Mouse (Mus musculus) neural tube, embryonic 14.5 days (tissue): ENCODE data around the gene Tmem143. TPM values are rescaled to one million over a fixed set of nuclear protein-coding genes. Genes with fewer than 3 reads are reported as not detected.
"Not testable (repeated sequence)": the region's sequence is repeated elsewhere in the genome, so short reads cannot be mapped to it uniquely, and the experiment has no call there.

Source experiments
- ATAC-seq: fragments of 200-750 bp; cut with Nextera tagmentation; 2 replicates; pipeline ENCODE4 v1.8.0; 2017; ENCODE audit warnings: low read depth, mild to moderate bottlenecking, moderate TSS enrichment, moderate library complexity
- H3K27ac ChIP-seq: fragments of 300-500 bp; sonication (generic); 2 replicates; pipeline ENCODE4 v1.5.1; 2014; ENCODE audit warnings: low read depth, mild to moderate bottlenecking, control low read depth, low read length, moderate library complexity, mixed read lengths
- H3K27me3 ChIP-seq: fragments of 300-500 bp; sonication (generic); 2 replicates; pipeline ENCODE4 v1.6.1; 2014; ENCODE audit warnings: low read length; ENCODE audit not compliant: control insufficient read depth, insufficient read depth
- H3K36me3 ChIP-seq: fragments of 300-500 bp; sonication (generic); 2 replicates; pipeline ENCODE4 v1.6.1; 2014; ENCODE audit warnings: low read length, mixed read lengths; ENCODE audit not compliant: control insufficient read depth, insufficient read depth
- H3K4me1 ChIP-seq: fragments of 300-500 bp; sonication (generic); 2 replicates; pipeline ENCODE4 v1.6.1; 2014; ENCODE audit warnings: low read length; ENCODE audit not compliant: control insufficient read depth, insufficient read depth
- H3K4me2 ChIP-seq: fragments of 300-500 bp; sonication (generic); 2 replicates; pipeline ENCODE4 v1.6.1; 2014; ENCODE audit warnings: mild to moderate bottlenecking, low read depth, low read length, control low read depth
- H3K4me3 ChIP-seq: fragments of 300-500 bp; sonication (generic); 2 replicates; pipeline ENCODE4 v1.5.1; 2014; ENCODE audit warnings: low read depth, low read length, control low read depth, mixed read lengths
- H3K9ac ChIP-seq: fragments of 300-500 bp; sonication (generic); replicated peaks from 2 replicates; pipeline ENCODE4 v1.6.1; 2014; ENCODE audit warnings: low read depth, mild to moderate bottlenecking, control low read depth, low read length, mixed read lengths
- H3K9me3 ChIP-seq: fragments of 300-500 bp; sonication (generic); 2 replicates; pipeline ENCODE4 v1.6.1; 2016; ENCODE audit warnings: low read length; ENCODE audit not compliant: control insufficient read depth
- WGBS: fragments of 180-500 bp; shearing (Covaris S2); extraction: QIAGEN DNeasy Blood & Tissue Kit; methylation state at CpG from one replicate; pipeline ENCODE4 v1.1.7; 2014; 5-methylcytosine and 5-hydroxymethylcytosine counted together
- polyA plus RNA-seq: library from polyadenylated mRNA; unstranded; fragments of >200 nt; fragmentation: Nextera tagmentation; extraction: Ambion mirVana; gene quantifications from 2 replicates; pipeline ENCODE4 v1.2.1, GENCODE M21; 2014

Gene Tmem143
- polyA plus RNA-seq, 1 experiment from 2014 or later = 4.8 TPM

DNA sequence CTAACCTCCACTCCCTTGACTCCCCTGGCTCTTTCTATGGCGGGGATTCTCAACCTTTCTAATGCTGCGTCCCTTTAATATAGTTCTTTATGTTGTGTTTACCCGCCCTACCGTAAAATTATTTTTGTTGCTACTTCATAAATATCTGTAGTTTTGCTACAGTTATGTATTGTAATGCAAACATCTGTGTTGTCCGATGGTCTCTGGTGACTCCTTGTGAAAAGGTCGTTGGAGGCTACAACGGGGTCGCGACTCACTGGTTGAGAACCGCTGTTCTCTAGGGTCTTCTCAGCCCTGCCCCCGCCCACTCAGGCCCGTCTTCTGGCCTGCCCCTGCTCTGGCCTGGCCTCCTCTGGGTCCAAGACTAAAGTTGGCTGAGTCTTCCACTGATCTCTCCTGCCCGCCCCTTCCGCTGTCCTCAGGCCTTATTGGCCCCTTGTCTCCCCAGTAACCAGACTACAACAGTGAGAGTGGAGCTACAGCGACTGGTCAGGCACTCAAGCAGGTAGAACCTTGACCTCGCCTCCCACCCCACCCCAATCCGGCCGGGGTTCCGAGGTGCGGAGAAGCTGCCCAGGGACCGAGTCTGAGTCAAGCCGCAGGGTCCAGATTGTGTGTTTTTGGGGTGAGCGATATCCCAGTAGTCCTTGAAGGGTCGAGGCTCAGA, 27.2 kb downstream of the Tmem143 start, which contains the start of gene Ccdc114:
TSS of gene Ccdc114 (plus strand) at position 311 of the 667 bp plus-strand sequence.
- Histone ChIP-seq H3K9me3 (no peaks in the 10 kb centered on the region), H3K36me3 (no peaks in the 10 kb centered on the region), H3K9ac (peak within 1 kb of the TSS; percentile 46), H3K4me1 (0 out of 2 replicates have a peak, but pooled peaks cover 5% of the 10 kb centered on the region), H3K4me2 (peak within 1 kb of the TSS; percentile 68), H3K27ac (peak within 1 kb of the TSS; percentile 79), H3K27me3 (0 out of 2 replicates have a peak, but pooled peaks cover 2% of the 10 kb centered on the region), H3K4me3 (peak within 1 kb of the TSS; percentile 44)
- WGBS = 6% methylated on average over 24 of the region's 24 CpGs
- ATAC-seq = peak; percentile 26

DNA sequence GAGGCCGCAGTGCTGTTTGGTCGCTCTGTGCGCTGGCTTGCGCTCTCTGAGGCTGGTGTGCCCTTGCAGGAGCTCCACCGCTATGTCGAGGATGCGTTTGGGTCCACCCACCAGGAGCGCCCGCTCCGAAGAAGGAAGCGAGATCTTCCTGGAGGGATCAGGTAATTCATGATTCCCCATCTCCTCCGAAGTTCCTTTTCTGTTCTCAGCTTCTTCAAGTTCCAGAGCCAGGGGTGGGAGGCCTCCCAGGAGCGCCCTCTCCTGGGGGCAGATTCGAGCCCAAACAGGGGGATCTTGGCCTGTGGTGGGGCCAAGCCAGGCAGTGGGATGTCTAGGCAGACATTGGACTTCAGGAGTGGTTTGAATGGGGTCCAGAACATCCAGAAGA, 27.7 kb downstream of the Tmem143 start:
- ATAC-seq = no peak
- H3K9ac ChIP-seq = no peak overlapping the region
- 0 out of 2 replicates have a peak, but pooled peaks cover 5% of the 10 kb centered on the region for H3K4me1 ChIP-seq
- no peaks in the 10 kb centered on the region for H3K36me3 ChIP-seq
- no peaks in the 10 kb centered on the region for H3K9me3 ChIP-seq
- WGBS = 11% methylated on average over 14 of the region's 14 CpGs
- H3K27ac ChIP-seq = no peak overlapping the region
- H3K27me3 ChIP-seq = 0 out of 2 replicates have a peak, but pooled peaks cover 2% of the 10 kb centered on the region
- H3K4me2 ChIP-seq = peak overlapping the region; percentile 68
- H3K4me3 ChIP-seq = peak overlapping the region; percentile 6; the same call in 1 of the 2 replicates

DNA sequence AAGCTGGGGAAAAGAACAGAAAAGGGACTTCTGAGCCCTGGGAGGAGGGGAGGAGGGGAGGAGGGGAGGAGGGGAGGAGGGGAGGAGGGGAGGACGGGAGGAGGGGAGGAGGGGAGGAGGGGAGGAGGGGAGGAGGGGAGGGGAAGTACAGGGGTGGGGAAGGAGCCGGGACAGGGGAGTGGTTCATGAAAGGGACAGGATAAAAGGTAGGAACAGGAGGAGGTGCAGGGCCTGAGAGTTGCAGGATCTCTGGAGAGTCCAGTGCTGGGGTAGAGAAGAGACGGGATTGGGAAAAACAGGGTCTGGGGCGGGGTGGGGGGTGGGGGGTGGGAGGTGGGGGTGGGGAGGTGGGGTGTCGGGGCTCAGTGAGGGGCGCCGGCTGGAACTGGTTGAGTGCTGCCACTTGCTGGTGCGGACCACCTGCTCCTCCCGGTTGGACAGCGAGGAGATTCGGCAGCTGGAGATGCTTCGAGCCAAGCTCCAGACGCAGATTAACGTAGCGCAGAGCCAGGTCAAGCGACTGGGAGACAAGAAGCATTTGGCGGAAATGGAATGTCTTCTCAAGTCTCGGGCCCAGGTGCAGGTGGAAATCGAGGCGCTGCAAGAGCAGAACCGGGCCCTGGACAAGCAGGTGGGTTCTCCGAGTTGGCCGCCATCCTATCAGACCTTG, 32.0 kb downstream of the Tmem143 start:
- Histone ChIP-seq H3K9me3 (no peaks in the 10 kb centered on the region), H3K9ac (no peak overlapping the region), H3K27me3 (no peaks in the 10 kb centered on the region), H3K4me2 (no peak overlapping the region), H3K27ac (no peak overlapping the region), H3K4me3 (no peak overlapping the region), H3K36me3 (no peaks in the 10 kb centered on the region), H3K4me1 (no peaks in the 10 kb centered on the region)
- ATAC-seq = no peak
- WGBS = 17% methylated on average over 22 of the region's 23 CpGs

DNA sequence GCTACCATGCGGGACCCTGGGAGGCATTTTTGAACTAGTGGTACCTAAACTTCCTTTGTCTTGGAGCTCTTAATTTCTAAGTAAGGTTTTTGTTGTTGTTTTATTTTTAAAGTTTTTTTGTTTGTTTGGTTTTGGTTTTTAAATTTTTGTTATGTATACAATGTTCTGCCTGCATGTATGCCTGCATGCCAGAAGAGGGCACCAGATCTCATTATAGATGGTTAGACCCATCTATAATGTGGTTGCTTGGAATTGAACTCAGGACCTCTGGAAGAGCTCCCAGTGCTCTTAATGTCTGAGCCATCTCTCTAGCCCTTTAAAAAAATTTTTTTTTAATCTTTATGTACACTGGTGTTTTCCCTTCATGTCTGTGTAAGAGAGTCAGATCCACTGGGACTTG, 32.9 kb downstream of the Tmem143 start:
- ATAC-seq = no peak
- Histone ChIP-seq H3K4me3 (no peak overlapping the region), H3K36me3 (no peaks in the 10 kb centered on the region), H3K27me3 (no peaks in the 10 kb centered on the region), H3K9me3 (no peaks in the 10 kb centered on the region), H3K9ac (no peak overlapping the region), H3K27ac (no peak overlapping the region), H3K4me1 (no peaks in the 10 kb centered on the region), H3K4me2 (no peak overlapping the region)
- 94% methylated on average over 1 of the region's 1 CpGs for WGBS

DNA sequence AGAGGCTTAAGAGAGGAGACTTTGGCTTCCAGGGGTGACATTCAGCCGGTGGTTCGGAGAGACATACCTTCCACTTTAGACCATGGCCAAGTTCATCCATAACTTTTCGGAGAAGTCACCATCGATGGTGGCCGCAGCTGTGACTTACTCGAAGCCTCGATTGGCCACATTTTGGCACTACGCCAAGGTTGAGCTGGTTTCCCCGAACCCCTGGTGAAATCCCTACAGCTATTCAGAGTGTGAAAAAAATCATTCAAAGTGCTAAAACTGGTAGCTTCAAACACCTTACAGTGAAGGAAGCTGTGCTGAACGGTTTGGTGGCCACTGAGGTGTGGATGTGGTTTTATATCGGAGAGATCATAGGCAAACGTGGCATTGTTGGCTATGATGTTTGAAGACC, 37.0 kb downstream of the Tmem143 start:
- H3K27ac ChIP-seq, H3K9me3 ChIP-seq, H3K4me3 ChIP-seq, H3K27me3 ChIP-seq, H3K4me2 ChIP-seq, H3K36me3 ChIP-seq, H3K4me1 ChIP-seq, H3K9ac ChIP-seq, ATAC-seq: not testable (repeated sequence)
- WGBS = 87% methylated on average over 12 of the region's 12 CpGs

GRCm38 (mm10) chr7:45935114-45935513, 38.4 kb downstream of the Tmem143 start:
- Histone ChIP-seq H3K4me3 (no peak overlapping the region), H3K36me3 (no peaks in the 10 kb centered on the region), H3K27ac (no peak overlapping the region), H3K27me3 (no peaks in the 10 kb centered on the region), H3K9me3 (no peaks in the 10 kb centered on the region), H3K9ac (no peak overlapping the region), H3K4me1 (no peaks in the 10 kb centered on the region), H3K4me2 (no peak overlapping the region)
- peak; percentile 73; the same call in 1 of the 2 replicates for ATAC-seq
- 29% methylated on average over 7 of the region's 7 CpGs for WGBS

DNA sequence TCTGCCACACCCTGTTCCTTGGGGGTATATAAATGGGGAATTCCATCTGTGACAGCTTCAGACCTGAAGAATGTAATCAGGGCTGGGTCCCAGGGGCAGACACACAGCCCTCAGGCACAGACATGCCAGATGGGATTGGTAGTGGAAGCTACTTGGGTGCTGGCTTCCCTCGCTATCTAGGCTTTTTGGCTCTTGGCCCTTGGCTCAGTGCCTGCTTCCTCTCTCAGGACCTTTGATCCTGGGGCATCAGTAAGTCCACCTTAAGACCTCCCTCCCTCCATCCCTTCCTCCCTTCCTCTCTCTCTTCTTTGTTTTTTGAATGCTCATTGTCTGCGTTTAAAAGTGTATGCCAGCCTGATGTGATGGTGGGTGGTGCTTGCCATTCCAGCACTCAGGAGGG, 43.1 kb downstream of the Tmem143 start:
- no peaks in the 10 kb centered on the region for H3K36me3 ChIP-seq
- H3K9ac ChIP-seq = no peak overlapping the region
- no peak overlapping the region for H3K27ac ChIP-seq
- WGBS = 36% methylated on average over 2 of the region's 2 CpGs
- ATAC-seq = no peak
- no peaks in the 10 kb centered on the region for H3K27me3 ChIP-seq
- H3K4me3 ChIP-seq = no peak overlapping the region
- H3K9me3 ChIP-seq = no peaks in the 10 kb centered on the region
- no peaks in the 10 kb centered on the region for H3K4me1 ChIP-seq
- H3K4me2 ChIP-seq = no peak overlapping the region

- no peak overlapping the region for H3K9ac ChIP-seq
- H3K27ac ChIP-seq = no peak overlapping the region
- H3K4me2 ChIP-seq = no peak overlapping the region
- no peaks in the 10 kb centered on the region for H3K36me3 ChIP-seq
- H3K4me1 ChIP-seq = no peaks in the 10 kb centered on the region
- WGBS = 91% methylated on average over 9 of the region's 9 CpGs
- H3K9me3 ChIP-seq = no peaks in the 10 kb centered on the region
- H3K4me3 ChIP-seq = no peak overlapping the region
- no peaks in the 10 kb centered on the region for H3K27me3 ChIP-seq
- ATAC-seq = no peak
Measured at GRCm38 (mm10) chr7:45941986-45942385, 45.2 kb downstream of the Tmem143 start.

- ATAC-seq, H3K4me3 ChIP-seq, H3K27me3 ChIP-seq, H3K4me1 ChIP-seq, H3K4me2 ChIP-seq, H3K9ac ChIP-seq, H3K9me3 ChIP-seq, H3K27ac ChIP-seq, H3K36me3 ChIP-seq: not testable (repeated sequence)
- WGBS = 100% methylated on average over 1 of the region's 1 CpGs
Measured at GRCm38 (mm10) chr7:45943280-45943679, 46.5 kb downstream of the Tmem143 start.
